Mouse (Mus musculus) 3134 (cell line): ENCODE data around the gene Smoc1.
A peak's percentile ranks its signal among the peaks of the same experiment; 100 is the strongest.

Experiments
- DNase-seq: peaks from one replicate; pipeline ENCODE4 v3.0.0-alpha.2; 2011; ENCODE audit warnings: low spot score; ENCODE audit not compliant: insufficient read length; ENCODE audit errors: extremely low read depth

Gene Smoc1

GRCm38 (mm10) chr12:81024407-81024806, 2.2 kb upstream of the Smoc1 start:
- DNase-seq, result no peak

DNA sequence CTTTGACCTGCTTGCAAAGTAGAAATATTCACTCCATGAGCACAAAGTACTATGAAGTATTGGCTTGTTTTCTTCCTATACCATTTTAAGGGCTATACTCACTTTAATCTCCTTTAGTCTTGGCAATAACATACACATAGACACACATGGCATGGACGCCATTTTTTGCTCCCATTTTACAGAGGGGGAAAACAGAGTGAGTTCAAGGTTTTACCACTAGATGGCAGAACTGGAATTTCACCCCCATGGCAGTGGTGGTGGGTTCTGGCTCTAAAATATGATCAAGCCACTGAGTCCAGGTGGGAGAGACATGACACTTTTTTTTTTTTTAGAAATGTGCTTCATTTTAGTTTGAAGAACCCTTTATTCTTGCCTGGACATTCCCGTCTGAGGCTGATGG, 1.6 kb upstream of the Smoc1 start:
- DNase-seq, result no peak

GRCm38 (mm10) chr12:81026995-81027942, 661 bp downstream of the Smoc1 start:
- DNase-seq, result no peak

GRCm38 (mm10) chr12:81028291-81028920, 1.8 kb downstream of the Smoc1 start:
- DNase-seq, result no peak

DNA sequence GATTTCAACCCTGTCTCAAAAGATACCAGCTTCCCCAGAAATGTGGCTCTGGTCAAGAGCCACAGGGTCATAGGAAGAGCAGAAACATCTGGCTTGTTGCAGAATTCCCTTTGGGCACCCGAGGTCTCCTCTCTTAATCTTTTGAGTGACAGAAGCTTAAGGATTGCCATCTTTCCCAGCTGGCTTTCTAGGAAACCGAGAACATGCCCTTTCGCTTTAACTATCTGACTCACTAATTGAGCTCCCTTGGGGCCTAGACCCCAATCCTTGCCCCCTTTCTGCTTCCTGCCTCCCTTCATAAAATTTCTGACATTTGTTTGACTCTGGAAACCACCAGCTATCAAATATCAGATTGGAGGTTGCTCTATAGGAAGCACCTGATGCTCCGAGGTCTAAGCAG, 3.1 kb downstream of the Smoc1 start:
- no peak for DNase-seq

DNA sequence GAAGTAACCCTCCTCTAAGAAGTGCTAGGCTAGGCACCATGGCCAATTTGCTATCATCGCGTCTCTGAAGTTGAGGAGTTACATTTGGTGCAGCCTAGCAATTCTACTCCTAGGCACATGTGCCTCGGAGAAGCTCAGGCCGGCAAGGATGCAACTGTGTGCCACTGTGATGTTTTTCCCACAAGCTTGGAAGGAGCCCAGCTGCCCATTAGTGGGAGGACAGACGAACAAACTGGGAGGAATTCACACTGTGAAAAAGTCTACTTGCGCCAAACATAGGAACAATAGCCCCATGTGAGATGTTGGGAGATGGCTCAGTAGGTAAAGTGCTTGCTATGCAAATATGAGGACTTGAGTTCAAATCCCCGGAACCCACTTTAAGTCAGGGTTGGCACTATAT, 5.0 kb downstream of the Smoc1 start:
- DNase-seq, result no peak

GRCm38 (mm10) chr12:81033389-81034041, 6.9 kb downstream of the Smoc1 start:
- DNase-seq, result peak; percentile 26

- no peak for DNase-seq
Observed at GRCm38 (mm10) chr12:81034042-81034417, 7.4 kb downstream of the Smoc1 start.

DNA sequence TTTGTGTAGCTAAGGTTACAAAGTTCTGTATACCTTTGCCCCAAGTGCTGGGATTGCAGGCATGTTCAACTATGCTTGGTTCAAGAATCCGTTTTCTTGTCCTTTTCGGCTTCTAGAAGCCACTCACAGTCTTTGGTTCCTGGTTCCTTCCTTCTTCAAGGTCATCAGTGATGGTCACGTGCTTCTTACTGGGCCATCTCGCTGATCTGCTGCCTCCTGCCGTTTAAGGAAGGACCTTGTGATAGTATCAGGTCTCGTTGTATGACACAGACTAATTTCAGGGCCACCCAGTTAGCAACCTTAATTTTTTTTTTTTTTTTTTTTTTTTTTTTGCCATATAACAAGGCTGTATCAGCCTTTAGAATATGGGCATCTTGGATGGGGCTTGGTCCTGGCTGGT, 9.2 kb downstream of the Smoc1 start:
- no peak for DNase-seq

- DNase-seq, result no peak
Observed at GRCm38 (mm10) chr12:81043616-81044015, 17.0 kb downstream of the Smoc1 start.

DNA sequence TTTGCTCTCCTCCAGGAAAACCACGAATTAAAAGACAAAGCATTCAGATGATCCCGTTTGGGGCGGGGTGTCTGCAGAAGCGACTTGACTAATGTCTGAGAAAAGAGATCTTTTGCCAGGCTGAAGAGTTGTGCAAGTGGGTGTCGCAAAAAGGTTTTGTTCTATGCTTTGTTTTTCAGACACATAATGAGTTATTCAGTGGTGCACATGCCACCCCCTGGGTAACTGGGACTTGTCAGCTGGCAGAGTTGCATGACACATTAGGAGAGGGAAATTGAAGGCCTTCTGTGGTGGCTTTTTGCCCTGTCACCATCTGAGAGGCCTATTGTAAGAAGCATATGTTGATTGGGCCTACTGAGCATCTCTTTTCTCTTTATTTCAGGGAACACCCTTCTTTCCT, 20.3 kb downstream of the Smoc1 start:
- DNase-seq, result no peak

DNA sequence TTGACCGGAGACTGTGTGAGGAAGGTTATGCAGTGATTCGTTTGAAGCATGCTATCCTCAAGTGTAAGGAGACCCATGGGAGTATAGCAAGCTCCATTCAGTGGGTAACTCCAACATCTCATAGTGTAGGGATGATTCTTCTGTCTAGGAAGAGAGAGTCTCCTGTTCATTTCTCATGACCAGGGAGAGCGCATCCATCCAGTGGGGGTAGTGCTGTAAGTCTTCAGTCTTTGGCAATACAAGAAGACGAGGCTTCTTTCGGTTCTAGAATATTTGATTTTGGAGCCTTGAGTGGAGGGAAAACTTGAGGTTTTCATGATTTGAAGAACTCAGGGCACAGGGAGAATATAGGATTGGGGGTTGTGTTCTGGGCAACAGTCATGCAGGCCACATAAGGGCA, 23.1 kb downstream of the Smoc1 start:
- DNase-seq, result no peak

- DNase-seq, result no peak
Observed at GRCm38 (mm10) chr12:81055000-81055705, 28.5 kb downstream of the Smoc1 start.

- DNase-seq, result no peak
Observed at GRCm38 (mm10) chr12:81055811-81056210, 29.2 kb downstream of the Smoc1 start.

- DNase-seq, result no peak
Observed at GRCm38 (mm10) chr12:81057619-81058018, 31.0 kb downstream of the Smoc1 start.

- DNase-seq, result no peak
Observed at GRCm38 (mm10) chr12:81058561-81058960, 32.0 kb downstream of the Smoc1 start.

- no peak for DNase-seq
Observed at GRCm38 (mm10) chr12:81061831-81062361, 35.3 kb downstream of the Smoc1 start.

GRCm38 (mm10) chr12:81063336-81063955, 36.8 kb downstream of the Smoc1 start:
- no peak for DNase-seq

GRCm38 (mm10) chr12:81074139-81074538, 47.5 kb downstream of the Smoc1 start:
- no peak for DNase-seq

GRCm38 (mm10) chr12:81074941-81075340, 48.3 kb downstream of the Smoc1 start:
- no peak for DNase-seq
